In the genomic region with DNA sequence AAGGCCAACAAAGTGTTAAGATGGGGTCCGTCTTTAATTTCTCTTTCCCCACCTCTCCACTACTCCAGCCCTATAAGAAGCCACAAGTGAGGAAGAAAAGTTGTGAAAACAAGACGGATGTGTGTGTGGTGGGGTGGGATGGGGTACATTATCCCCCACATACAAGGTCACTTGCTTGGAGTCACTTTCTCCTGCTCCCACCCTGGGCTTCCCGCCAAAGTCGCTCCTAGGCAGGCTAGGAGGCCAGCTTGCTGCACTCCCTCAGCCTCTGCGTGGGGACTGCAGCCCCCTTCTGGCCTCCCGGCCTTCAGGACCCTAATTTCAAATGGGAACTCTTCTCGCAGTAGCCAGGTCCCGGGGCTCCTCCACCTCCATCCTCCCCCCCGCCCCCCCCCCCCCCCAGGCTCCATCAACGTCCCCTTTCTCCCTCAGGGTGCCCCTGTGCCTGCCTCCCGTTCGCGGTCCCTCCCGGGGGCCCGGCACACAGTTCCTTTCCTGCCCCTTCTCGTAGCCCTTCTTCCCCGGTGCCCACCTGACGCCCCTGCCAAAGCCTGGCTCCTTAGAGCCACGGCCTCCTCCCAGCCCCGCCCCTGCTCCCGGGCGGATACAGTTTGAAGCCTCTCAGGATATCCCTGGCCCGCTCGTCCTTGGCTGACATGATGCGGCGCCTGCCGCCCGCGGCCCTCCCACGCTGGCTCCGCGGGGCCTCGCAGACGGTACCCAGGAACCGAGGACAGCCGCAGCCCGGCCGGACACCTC, we compare ENCODE assay signal across 8 mouse cellular contexts. TPM values are rescaled to one million over a fixed set of nuclear protein-coding genes. Genes with fewer than 3 reads are reported as not detected.
A peak's percentile ranks its signal among the peaks of the same experiment; 100 is the strongest.
DNase-seq lines count a peak whose midpoint lies in the region; ATAC-seq and TF ChIP-seq lines count a peak whose summit lies in the region.

No protein-coding gene starts in this region.

- no peaks in the 10 kb centered on the region for H3K27me3 ChIP-seq in forebrain, postnatal 0 days (ENCODE audit: insufficient read depth, low read length)
- no peaks in the 10 kb centered on the region for H3K27me3 ChIP-seq in kidney, embryonic 16.5 days (ENCODE audit: insufficient read depth, low read length)
- no peaks in the 10 kb centered on the region for H3K27me3 ChIP-seq in splenic B cell, adult 2 months (ENCODE audit: control insufficient read depth, insufficient read depth, low read length, poor library complexity, severe bottlenecking)

- peak; percentile 27 to 45 for DNase-seq in frontal cortex, postnatal 10 days (ENCODE audit: low spot score in 2 of 2)
- DNase-seq in frontal cortex, postnatal 25 days (ENCODE audit: low spot score in 2 of 2): no peak
- peak; percentile 37 for DNase-seq in A20 (ENCODE audit: low read depth, low spot score)
- DNase-seq in cerebellum, adult 18-20 months: peak; percentile 43 to 47
- peak; percentile 8 for DNase-seq in forebrain, postnatal 0 days
- DNase-seq in lung, postnatal 4 days: peak; percentile 14 to 35
- DNase-seq in splenic B cell, adult 2 months (ENCODE audit: low read depth, low spot score): peak; percentile 20

- H3K4me3 ChIP-seq in forebrain, postnatal 0 days (ENCODE audit: low read depth, low read length): peak overlapping the region; percentile 92
- peak overlapping the region; percentile 83 for H3K4me3 ChIP-seq in kidney, embryonic 16.5 days (ENCODE audit: low read length)

- WGBS in forebrain, postnatal 0 days: 2% methylated on average over 35 of the region's 38 CpGs
- under 1% methylated on average over 32 of the region's 38 CpGs for WGBS in kidney, embryonic 16.5 days

- peak overlapping the region; percentile 77; the same call in 1 of the 2 replicates for H3K27ac ChIP-seq in forebrain, postnatal 0 days (ENCODE audit: low read depth, low read length)
- H3K27ac ChIP-seq in kidney, embryonic 16.5 days (ENCODE audit: low read length): no peak overlapping the region

- peak overlapping the region; percentile 87 for H3K4me2 ChIP-seq in forebrain, postnatal 0 days (ENCODE audit: low read depth)
- peak overlapping the region; percentile 79 for H3K4me2 ChIP-seq in kidney, embryonic 16.5 days (replicated peaks; ENCODE audit: low read depth, low read length)

- H3K9ac ChIP-seq in forebrain, postnatal 0 days: peak overlapping the region; percentile 90
- peak overlapping the region; percentile 83 for H3K9ac ChIP-seq in kidney, embryonic 16.5 days (replicated peaks; ENCODE audit: low read length)

- H3K4me1 ChIP-seq in forebrain, postnatal 0 days (ENCODE audit: insufficient read depth): 0 out of 2 replicates have a peak, but pooled peaks cover 8% of the 10 kb centered on the region
- peaks cover 15% of the 10 kb centered on the region for H3K4me1 ChIP-seq in kidney, embryonic 16.5 days (ENCODE audit: insufficient read depth, low read length)

- no peaks in the 10 kb centered on the region for H3K36me3 ChIP-seq in forebrain, postnatal 0 days (ENCODE audit: insufficient read depth)
- H3K36me3 ChIP-seq in kidney, embryonic 16.5 days (ENCODE audit: insufficient read depth, low read length): 0 out of 2 replicates have a peak, but pooled peaks cover 4% of the 10 kb centered on the region
- no peaks in the 10 kb centered on the region for H3K36me3 ChIP-seq in splenic B cell, adult 2 months (ENCODE audit: control insufficient read depth, insufficient read depth, low read length, poor library complexity, severe bottlenecking)

- H3K9me3 ChIP-seq in forebrain, postnatal 0 days (ENCODE audit: low read length): no peaks in the 10 kb centered on the region
- H3K9me3 ChIP-seq in kidney, embryonic 16.5 days (ENCODE audit: low read length): no peaks in the 10 kb centered on the region

- ATAC-seq in forebrain, postnatal 0 days: peak; percentile 74
- ATAC-seq in kidney, embryonic 16.5 days (ENCODE audit: low FRiP score, low TSS enrichment): peak; percentile 90

- no peak for TF ChIP-seq CTCF in forebrain, postnatal 0 days (IDR thresholded peaks at IDR 0.05; ENCODE audit: low read depth)

RNA-seq across cellular contexts. Expression of a gene that starts 0.6 kb away (rescaled TPM):
- 44.9 and 59.0 TPM in 2 replicates for total RNA-seq in forebrain, postnatal 0 days (2014; rRNA removed)
- polyA plus RNA-seq in forebrain, postnatal 0 days (2015; fragmentation: Nextera tagmentation; extraction: Ambion mirVana): 110 and 116 TPM in 2 replicates
- 50.9 and 52.8 TPM in 2 replicates for polyA plus RNA-seq in kidney, embryonic 16.5 days (2015; fragmentation: Nextera tagmentation; extraction: Ambion mirVana)

RNA-seq across cellular contexts. Expression of a gene that starts 0.8 kb away (rescaled TPM):
- 37.6 and 40.3 TPM in 2 replicates for total RNA-seq in forebrain, postnatal 0 days (2014; rRNA removed)
- polyA plus RNA-seq in forebrain, postnatal 0 days (2015; fragmentation: Nextera tagmentation; extraction: Ambion mirVana): 54.3 and 54.7 TPM in 2 replicates
- 45.4 and 47.6 TPM in 2 replicates for polyA plus RNA-seq in kidney, embryonic 16.5 days (2015; fragmentation: Nextera tagmentation; extraction: Ambion mirVana)

RNA-seq across cellular contexts. Expression of a gene that starts 55.3 kb away (rescaled TPM):
- total RNA-seq in forebrain, postnatal 0 days (2014; rRNA removed): 1,921 and 1,968 TPM in 2 replicates
- polyA plus RNA-seq in forebrain, postnatal 0 days (2015; fragmentation: Nextera tagmentation; extraction: Ambion mirVana): 1,724 and 1,908 TPM in 2 replicates
- polyA plus RNA-seq in kidney, embryonic 16.5 days (2015; fragmentation: Nextera tagmentation; extraction: Ambion mirVana): 2,279 and 2,662 TPM in 2 replicates

Comparison
In these comparisons a context has a peak if more than half of its experiments do, and no peak if none do; other contexts are left out.
1. DNase-seq: peak in frontal cortex, postnatal 10 days (2 of 2), A20 (single experiment), cerebellum, adult 18-20 months (2 of 2), forebrain, postnatal 0 days (single experiment), lung, postnatal 4 days (2 of 2) and splenic B cell, adult 2 months (single experiment); none in frontal cortex, postnatal 25 days (0 of 2).